Mouse (Mus musculus) megakaryocyte-erythroid progenitor cell, adult 5-6 weeks (primary cell): ENCODE results near the gene Igf1. TPM values are rescaled to one million over a fixed set of nuclear protein-coding genes. Genes with fewer than 3 reads are reported as not detected.
A peak's percentile ranks its signal among the peaks of the same experiment; 100 is the strongest.

Experiments used
- ATAC-seq: replicated peaks from 2 replicates; pipeline ENCODE4 v1.8.0; 2016; ENCODE audit warnings: mild to moderate bottlenecking, inconsistent platforms; ENCODE audit not compliant: severe bottlenecking, poor library complexity, low FRiP score, low TSS enrichment
- total RNA-seq, 2 experiments: library from RNA; stranded (forward) in 1 of 2; stranded (reverse) in 1 of 2; fragments of 200-1000, 215-1000 nt in 1 of 2; fragments of >200 nt in 1 of 2; fragmentation: Nextera tagmentation in 1 of 2; gene quantifications; 2 replicates each; pipeline ENCODE4 v1.2.3; 2014 to 2017

Igf1 gene
- total RNA-seq (2014; fragmentation: Nextera tagmentation) (not detected in 2 replicates), total RNA-seq (2017) (not detected in 2 replicates)

- ATAC-seq, result no peak
These were observed at the start of gene Igf1 for GRCm38 (mm10) chr10:87858013-87858806. Gene Igf1, plus strand, starts transcription at chr10:87858265.

DNA sequence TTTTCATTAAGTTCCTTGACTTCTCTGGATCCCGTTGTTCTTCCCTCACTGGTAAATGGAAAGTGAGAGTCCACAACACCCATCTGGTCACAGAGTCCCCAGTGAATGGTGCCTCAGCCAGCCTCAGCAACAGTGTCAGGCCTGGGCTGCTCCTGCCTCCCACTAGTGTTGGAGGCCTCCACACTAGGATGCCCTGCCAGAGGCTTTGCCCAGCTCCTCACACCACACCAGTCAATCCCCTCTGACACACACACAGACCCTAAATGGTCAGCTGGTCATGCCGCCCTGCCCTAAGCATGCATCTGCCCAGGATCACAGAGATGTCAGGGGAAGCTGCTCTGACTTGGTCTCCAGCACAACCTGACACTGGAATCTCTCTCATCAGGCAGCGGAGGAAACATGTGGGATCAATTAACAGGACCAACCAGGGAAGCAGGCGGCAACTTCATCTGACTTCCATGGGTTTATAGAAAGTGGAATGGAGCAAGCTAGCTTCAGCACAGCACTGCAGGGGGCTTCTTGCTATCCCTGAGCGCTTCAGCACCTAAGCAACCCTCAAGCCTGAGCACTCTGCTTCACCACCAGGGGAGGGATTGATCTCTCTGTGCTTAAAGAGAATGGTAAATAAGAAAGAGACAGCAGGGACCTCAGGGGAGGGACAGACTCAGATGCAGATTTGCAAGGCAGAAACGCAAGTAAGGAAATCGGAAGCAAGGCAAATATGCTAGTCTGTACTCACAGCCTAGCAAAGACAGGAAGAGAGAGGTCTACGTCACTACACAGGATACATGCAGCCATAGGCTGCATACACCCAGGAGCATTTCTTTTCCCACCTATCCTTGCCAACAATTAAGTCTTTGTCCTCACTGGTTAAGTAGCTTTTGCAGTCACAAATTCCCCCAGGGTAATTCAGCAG lies 45.6 kb upstream of the Igf1 start:
- no peak for ATAC-seq

DNA sequence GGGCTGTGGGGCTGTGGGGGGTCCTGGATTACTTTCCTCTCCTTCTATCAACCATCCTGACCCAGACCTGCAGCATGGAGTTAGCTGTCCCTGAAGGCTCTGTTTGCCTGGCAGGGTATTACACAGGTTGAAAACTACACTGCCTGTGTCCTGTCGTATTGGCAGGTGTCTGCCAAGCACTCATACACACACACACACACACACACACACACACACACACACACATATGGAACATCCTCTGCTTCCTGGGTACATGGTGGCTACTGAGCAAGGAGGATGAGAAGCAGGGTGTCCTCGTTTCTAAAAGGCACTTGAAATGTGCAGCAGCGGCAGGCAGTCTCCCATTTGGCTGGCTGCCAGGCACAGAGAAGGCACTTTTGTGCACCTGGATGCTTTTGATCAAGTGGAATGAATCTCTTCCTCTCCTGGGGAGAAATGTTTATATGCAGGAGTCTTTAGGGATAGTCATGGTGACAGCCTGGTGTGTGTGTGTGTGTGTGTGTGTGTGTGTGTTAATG lies 44.9 kb upstream of the Igf1 start:
- no peak for ATAC-seq

- ATAC-seq, result no peak
These were observed 41.2 kb upstream of the Igf1 start for GRCm38 (mm10) chr10:87816861-87817260.

DNA sequence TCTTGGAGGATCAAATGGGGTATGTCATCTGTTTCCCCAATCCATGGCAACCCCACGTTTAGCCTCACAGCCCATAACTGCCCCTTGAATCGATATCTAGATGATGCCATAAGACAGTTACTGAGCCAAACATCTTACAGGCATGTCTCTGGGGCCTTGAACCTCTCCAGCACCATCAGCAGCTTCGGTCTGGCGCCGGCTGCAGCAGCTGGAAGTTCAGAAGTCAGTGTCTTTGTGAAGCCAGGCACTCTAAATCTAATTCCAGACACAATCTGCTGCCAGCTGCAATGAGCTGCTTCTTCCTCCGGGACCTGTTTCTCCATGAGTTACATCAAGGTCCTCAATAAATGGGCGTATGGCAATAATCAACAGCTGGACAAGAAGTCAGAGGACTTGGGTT lies 40.3 kb upstream of the Igf1 start:
- no peak for ATAC-seq

DNA sequence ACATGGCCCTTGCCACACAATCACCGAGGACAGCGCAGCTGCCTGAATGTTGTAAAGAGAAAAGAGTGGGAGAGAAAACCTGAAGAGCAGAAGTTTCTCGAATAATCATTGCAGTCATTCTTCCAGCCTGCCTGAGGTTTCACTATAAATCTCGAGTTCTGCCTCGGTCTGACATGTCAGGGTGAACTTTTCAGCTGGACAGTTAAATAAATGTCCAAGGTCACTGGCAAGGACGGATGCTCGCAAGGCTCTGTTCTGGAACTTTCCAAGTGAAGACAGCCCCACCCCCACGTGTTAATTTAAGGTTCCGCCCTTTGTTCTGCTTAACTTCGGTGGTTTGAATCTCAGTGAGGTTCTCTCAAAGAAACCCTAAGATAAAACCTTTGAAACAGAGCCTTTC lies 36.2 kb upstream of the Igf1 start:
- no peak for ATAC-seq

GRCm38 (mm10) chr10:87830012-87830411 lies 28.1 kb upstream of the Igf1 start:
- no peak for ATAC-seq

GRCm38 (mm10) chr10:87830639-87831038 lies 27.4 kb upstream of the Igf1 start:
- ATAC-seq, result no peak

DNA sequence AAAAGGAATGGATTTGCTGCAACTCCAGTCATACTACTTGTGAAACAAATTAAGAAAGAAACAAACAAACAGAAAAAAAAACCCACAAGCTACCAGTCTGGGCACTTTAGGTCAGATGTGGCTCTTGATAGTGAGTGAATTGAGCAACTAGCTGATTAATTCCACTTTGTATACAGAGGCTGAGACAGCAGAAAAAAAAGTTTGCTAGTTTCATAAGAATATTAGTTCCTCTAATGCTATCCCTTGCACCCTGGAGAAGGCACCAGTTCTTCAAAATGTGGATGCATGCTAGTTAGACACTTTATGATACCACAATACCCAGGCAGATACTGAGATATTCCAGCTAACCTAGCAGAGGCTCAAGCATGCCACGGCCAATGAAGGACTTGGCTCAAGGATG lies 26.0 kb upstream of the Igf1 start:
- ATAC-seq, result no peak

GRCm38 (mm10) chr10:87839454-87839853 lies 18.6 kb upstream of the Igf1 start:
- ATAC-seq, result no peak

DNA sequence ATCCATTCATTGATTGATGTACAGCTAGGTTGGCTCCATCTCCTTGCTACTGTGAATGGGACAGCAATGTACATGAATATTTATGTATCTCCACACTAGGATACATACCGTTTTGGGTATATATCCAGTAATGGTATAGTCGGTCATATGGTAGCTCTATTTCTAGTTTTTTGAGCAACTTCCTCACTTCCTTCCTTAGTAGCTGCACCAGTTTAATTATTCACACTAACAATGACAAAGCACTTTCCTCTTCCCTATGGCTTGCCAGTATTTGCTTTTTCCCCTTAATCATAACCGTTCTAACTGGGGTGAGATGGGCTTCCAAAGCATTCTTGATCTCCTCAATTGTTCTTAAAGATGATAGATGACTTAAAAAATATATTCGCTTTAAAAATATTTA lies 15.6 kb upstream of the Igf1 start:
- ATAC-seq, result no peak

- no peak for ATAC-seq
These were observed 13.0 kb upstream of the Igf1 start for GRCm38 (mm10) chr10:87844917-87845552.

DNA sequence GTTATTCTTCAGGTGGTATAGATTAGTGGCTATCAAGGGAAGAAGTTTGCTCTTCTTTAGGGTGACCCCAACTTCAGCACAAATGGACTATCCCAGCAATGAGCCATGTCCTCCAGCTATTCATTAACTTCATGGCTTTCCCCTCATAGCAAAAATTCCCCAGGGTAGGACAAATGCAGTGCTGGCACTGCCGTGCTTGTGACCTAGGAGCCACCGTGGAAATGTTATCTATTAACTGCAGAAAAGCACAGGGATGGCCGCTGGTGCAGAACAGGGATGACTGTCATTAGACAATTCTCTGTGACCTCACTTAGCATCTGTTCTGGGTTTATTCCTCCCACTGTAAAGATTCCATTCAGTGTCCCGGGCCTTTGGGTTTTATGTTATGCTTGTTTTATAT lies 10.2 kb upstream of the Igf1 start:
- ATAC-seq, result no peak

GRCm38 (mm10) chr10:87848419-87848818 lies 9.6 kb upstream of the Igf1 start:
- ATAC-seq, result no peak

- no peak for ATAC-seq
These were observed 6.6 kb upstream of the Igf1 start for GRCm38 (mm10) chr10:87851492-87851891.

- no peak for ATAC-seq
These were observed 3.7 kb upstream of the Igf1 start for GRCm38 (mm10) chr10:87854408-87854807.

DNA sequence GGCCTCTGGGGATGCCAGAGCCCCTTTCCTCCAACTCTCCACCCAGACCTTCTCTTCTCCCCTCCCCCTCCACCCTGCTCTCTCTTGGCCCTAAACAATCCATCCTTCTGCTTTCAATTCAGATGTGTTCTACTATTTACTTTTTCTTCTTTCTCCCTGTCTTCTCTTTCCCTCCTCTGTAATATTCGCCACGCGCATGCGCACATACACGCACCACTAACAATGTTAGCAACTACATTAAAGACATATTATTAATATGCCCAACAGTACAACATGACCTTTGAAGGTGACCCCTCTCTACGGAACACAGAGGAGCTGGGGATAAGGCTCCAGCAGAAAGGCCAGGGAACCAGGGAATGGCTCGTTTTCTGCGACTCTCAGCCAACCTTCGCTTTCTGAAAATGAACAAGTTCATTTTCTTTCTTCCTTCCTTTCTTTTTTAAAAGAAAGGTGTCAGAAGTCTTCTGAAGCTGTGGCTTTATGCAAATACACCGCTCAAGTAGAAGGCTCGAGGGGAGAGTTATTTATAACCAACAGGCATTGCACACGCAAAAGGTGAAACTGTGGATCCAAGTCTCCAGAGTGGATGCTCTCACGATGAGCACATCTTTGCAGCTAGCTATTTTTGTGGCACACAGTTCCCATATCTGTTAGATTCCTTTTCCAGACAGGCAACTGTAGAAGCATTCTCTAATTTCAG lies 2.5 kb upstream of the Igf1 start:
- ATAC-seq, result no peak

DNA sequence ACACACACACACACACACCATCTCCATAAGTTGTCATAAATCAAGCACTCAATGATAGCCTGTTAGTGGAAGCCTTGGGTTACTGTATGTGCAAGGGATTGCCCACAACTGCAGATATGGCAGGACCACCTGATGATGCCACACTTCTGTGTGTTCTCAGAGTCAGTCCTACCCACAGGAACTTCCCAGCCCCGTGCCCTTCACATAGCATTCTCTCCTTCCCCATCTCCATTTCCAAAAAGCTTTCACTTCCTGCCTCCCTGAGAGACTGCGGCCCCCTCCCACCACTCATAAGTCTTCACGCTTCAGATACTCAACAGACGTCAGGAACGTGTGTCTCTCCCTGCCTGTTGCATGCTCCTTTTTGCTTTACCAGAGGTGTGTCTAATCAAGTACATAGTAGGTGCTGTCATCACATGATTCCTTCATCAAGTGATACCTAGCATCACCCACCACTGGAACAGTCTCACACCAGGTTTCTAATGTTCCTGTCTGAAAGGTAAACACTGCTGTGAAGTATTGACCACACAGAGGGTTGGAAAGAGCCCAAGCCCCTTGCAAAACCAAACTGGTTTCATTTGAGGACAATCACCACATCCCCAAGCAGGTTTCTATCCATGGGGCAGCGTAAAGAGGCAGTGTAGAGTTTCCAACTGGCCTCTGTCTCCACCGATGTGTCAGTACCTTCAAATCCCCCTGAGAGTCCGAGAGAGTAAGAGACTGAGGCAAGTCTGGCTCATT lies 680 bp upstream of the Igf1 start:
- no peak for ATAC-seq

GRCm38 (mm10) chr10:87858939-87859338 lies 874 bp downstream of the Igf1 start:
- ATAC-seq, result peak; percentile 46
